Mouse (Mus musculus): ENCODE measurements around the gene Myh10. TPM values are rescaled to one million over a fixed set of nuclear protein-coding genes. Genes with fewer than 3 reads are reported as not detected.

The Myh10 gene
- polyA plus RNA-seq, 1 experiment = 20.9 TPM

DNA sequence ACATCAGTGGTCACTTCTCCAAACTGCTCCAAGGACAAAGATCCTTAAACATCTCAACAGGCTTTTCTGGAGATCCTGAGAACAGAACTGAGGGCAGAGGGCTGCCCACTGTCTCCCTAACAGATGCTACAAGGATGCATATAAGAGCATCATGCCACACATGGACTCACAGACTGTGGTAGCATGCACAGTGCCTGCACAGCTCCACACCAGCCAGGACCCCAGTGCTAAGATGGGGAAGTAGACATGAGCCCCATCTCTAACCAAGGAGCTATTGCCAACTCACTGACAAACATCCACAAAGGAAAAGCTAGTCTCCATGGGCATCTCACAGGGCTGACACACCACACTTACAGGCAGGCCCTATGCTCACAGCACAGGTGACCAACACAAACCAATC is 142.2 kb downstream of the Myh10 start:
- Histone ChIP-seq H3K36me3 (ENCODE audit: control insufficient read depth, insufficient read depth) (peaks cover 67% of the 10 kb centered on the region), H3K4me2 (ENCODE audit: low read depth) (no peak overlapping the region), H3ac (ENCODE audit: control insufficient read depth, insufficient read length) (no peak overlapping the region), H3K79me2 (ENCODE audit: control insufficient read depth, insufficient read depth) (no peaks in the 10 kb centered on the region), H3K27me3 (ENCODE audit: control insufficient read depth, insufficient read depth, insufficient read length) (no peaks in the 10 kb centered on the region), H3K4me3 (no peak overlapping the region)
- TF ChIP-seq REST (IDR thresholded peaks at IDR 0.05; ENCODE audit: insufficient read depth, insufficient read length) (no peak), MAX (IDR thresholded peaks at IDR 0.05; ENCODE audit: low read depth) (no peak), USF1 (IDR thresholded peaks at IDR 0.05; ENCODE audit: low read depth) (no peak), E2F4 (IDR thresholded peaks at IDR 0.05; ENCODE audit: insufficient read depth) (no peak), TCF12 (IDR thresholded peaks at IDR 0.05; ENCODE audit: insufficient read depth, poor library complexity, severe bottlenecking) (no peak), CEBPB (IDR thresholded peaks at IDR 0.05; ENCODE audit: insufficient read depth, poor library complexity, severe bottlenecking) (no peak), TCF3 (IDR thresholded peaks at IDR 0.05; ENCODE audit: insufficient read length, low read depth) (no peak), MYOG (IDR thresholded peaks at IDR 0.05; ENCODE audit: control insufficient read depth in 1 of 3, insufficient read depth in 1 of 3, insufficient read length in 2 of 3, low read depth in 2 of 3) (no peak), SRF (IDR thresholded peaks at IDR 0.05; ENCODE audit: control insufficient read depth, insufficient read length, low read depth) (no peak), POLR2AphosphoS2 (IDR thresholded peaks at IDR 0.05; ENCODE audit: insufficient read length, low read depth) (no peak)

GRCm38 (mm10) chr11:68835034-68835433 is 143.7 kb downstream of the Myh10 start:
- no peaks in the 10 kb centered on the region for H3K79me2 ChIP-seq (ENCODE audit: control insufficient read depth, insufficient read depth)
- no peak overlapping the region for H3K4me3 ChIP-seq
- H3K4me2 ChIP-seq (ENCODE audit: low read depth) = no peak overlapping the region
- no peak overlapping the region for H3ac ChIP-seq (ENCODE audit: control insufficient read depth, insufficient read length)
- no peak for TF ChIP-seq REST (IDR thresholded peaks at IDR 0.05; ENCODE audit: insufficient read depth, insufficient read length)
- no peak for TF ChIP-seq POLR2AphosphoS2 (IDR thresholded peaks at IDR 0.05; ENCODE audit: insufficient read length, low read depth)
- no peak for TF ChIP-seq MYOG (IDR thresholded peaks at IDR 0.05; ENCODE audit: control insufficient read depth in 1 of 3, insufficient read depth in 1 of 3, insufficient read length in 2 of 3, low read depth in 2 of 3)
- TF ChIP-seq MYOD1 (IDR thresholded peaks at IDR 0.05; ENCODE audit: control insufficient read depth in 1 of 3, insufficient read length in 2 of 3, low read depth in 2 of 3) = no peak
- H3K36me3 ChIP-seq (ENCODE audit: control insufficient read depth, insufficient read depth) = peaks cover 64% of the 10 kb centered on the region
- H3K27me3 ChIP-seq (ENCODE audit: control insufficient read depth, insufficient read depth, insufficient read length) = no peaks in the 10 kb centered on the region

GRCm38 (mm10) chr11:68839606-68840005 is 148.2 kb downstream of the Myh10 start:
- no peak for TF ChIP-seq USF1 (IDR thresholded peaks at IDR 0.05; ENCODE audit: low read depth)
- TF ChIP-seq CEBPB (IDR thresholded peaks at IDR 0.05; ENCODE audit: insufficient read depth, poor library complexity, severe bottlenecking) = no peak
- TF ChIP-seq TCF12 (IDR thresholded peaks at IDR 0.05; ENCODE audit: insufficient read depth, poor library complexity, severe bottlenecking) = no peak
- no peak for TF ChIP-seq POLR2AphosphoS2 (IDR thresholded peaks at IDR 0.05; ENCODE audit: insufficient read length, low read depth)
- no peak for TF ChIP-seq MYOD1 (IDR thresholded peaks at IDR 0.05; ENCODE audit: control insufficient read depth in 1 of 3, insufficient read length in 2 of 3, low read depth in 2 of 3)
- no peak for TF ChIP-seq MYOG (IDR thresholded peaks at IDR 0.05; ENCODE audit: control insufficient read depth in 1 of 3, insufficient read depth in 1 of 3, insufficient read length in 2 of 3, low read depth in 2 of 3)
- TF ChIP-seq REST (IDR thresholded peaks at IDR 0.05; ENCODE audit: insufficient read depth, insufficient read length) = no peak
- TF ChIP-seq MAX (IDR thresholded peaks at IDR 0.05; ENCODE audit: low read depth) = no peak
- TF ChIP-seq TCF3 (IDR thresholded peaks at IDR 0.05; ENCODE audit: insufficient read length, low read depth) = no peak
- no peak for TF ChIP-seq SRF (IDR thresholded peaks at IDR 0.05; ENCODE audit: control insufficient read depth, insufficient read length, low read depth)
- TF ChIP-seq E2F4 (IDR thresholded peaks at IDR 0.05; ENCODE audit: insufficient read depth) = no peak
- no peak overlapping the region for H3K4me2 ChIP-seq (ENCODE audit: low read depth)
- no peak overlapping the region for H3K4me3 ChIP-seq
- H3K36me3 ChIP-seq (ENCODE audit: control insufficient read depth, insufficient read depth) = peaks cover 56% of the 10 kb centered on the region
- H3K79me2 ChIP-seq (ENCODE audit: control insufficient read depth, insufficient read depth) = peaks cover under 1% of the 10 kb centered on the region
- no peak overlapping the region for H3ac ChIP-seq (ENCODE audit: control insufficient read depth, insufficient read length)
- H3K27me3 ChIP-seq (ENCODE audit: control insufficient read depth, insufficient read depth, insufficient read length) = no peaks in the 10 kb centered on the region

DNA sequence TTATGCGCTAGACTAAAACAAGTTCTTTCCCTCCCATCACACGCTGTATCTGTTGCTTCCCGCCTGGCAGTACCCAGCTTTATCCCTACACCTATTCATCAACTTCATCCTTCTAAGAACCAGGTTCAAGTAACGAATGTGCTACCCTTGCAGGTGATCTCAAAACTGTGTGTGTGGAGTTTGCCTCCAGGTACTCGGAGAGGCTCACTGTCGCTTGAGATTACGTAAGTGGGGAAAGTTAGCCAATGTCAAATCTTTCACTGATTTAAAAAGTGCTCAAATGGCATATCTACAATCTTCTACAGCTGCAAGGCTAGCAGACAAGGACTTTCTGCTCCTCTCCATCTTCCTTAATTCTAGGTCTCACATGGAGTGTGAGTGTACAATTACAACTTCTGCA is 159.5 kb downstream of the Myh10 start:
- H3K4me3 ChIP-seq = no peak overlapping the region
- TF ChIP-seq CEBPB (IDR thresholded peaks at IDR 0.05; ENCODE audit: insufficient read depth, poor library complexity, severe bottlenecking) (no peak), REST (IDR thresholded peaks at IDR 0.05; ENCODE audit: insufficient read depth, insufficient read length) (no peak), POLR2A (IDR thresholded peaks at IDR 0.05; ENCODE audit: insufficient read length, low read depth) (no peak), TCF12 (IDR thresholded peaks at IDR 0.05; ENCODE audit: insufficient read depth, poor library complexity, severe bottlenecking) (no peak), SRF (IDR thresholded peaks at IDR 0.05; ENCODE audit: control insufficient read depth, insufficient read length, low read depth) (no peak), E2F4 (IDR thresholded peaks at IDR 0.05; ENCODE audit: insufficient read depth) (no peak), MYOD1 (IDR thresholded peaks at IDR 0.05; ENCODE audit: control insufficient read depth in 1 of 3, insufficient read length in 2 of 3, low read depth in 2 of 3) (no peak), TCF3 (IDR thresholded peaks at IDR 0.05; ENCODE audit: insufficient read length, low read depth) (no peak), USF1 (IDR thresholded peaks at IDR 0.05; ENCODE audit: low read depth) (no peak), MAX (IDR thresholded peaks at IDR 0.05; ENCODE audit: low read depth) (no peak), MYOG (IDR thresholded peaks at IDR 0.05; ENCODE audit: control insufficient read depth in 1 of 3, insufficient read depth in 1 of 3, insufficient read length in 2 of 3, low read depth in 2 of 3) (no peak), POLR2AphosphoS2 (IDR thresholded peaks at IDR 0.05; ENCODE audit: insufficient read length, low read depth) (no peak)
- peak overlapping the region; percentile 73 for H3K4me2 ChIP-seq (ENCODE audit: low read depth)

More for the DNA sequence above, 159.5 kb downstream of the Myh10 start:
- no peaks in the 10 kb centered on the region for H3K36me3 ChIP-seq (ENCODE audit: control insufficient read depth, insufficient read depth)
- H3ac ChIP-seq (ENCODE audit: control insufficient read depth, insufficient read length) = no peak overlapping the region
- peaks cover 65% of the 10 kb centered on the region for H3K79me2 ChIP-seq (ENCODE audit: control insufficient read depth, insufficient read depth)
- H3K27me3 ChIP-seq (ENCODE audit: control insufficient read depth, insufficient read depth, insufficient read length) = no peaks in the 10 kb centered on the region

Data from myocyte (in vitro differentiated cells).